Mouse (Mus musculus): ENCODE data around the gene Tmem238.

- TF ChIP-seq CTCF (IDR thresholded peaks at IDR 0.05; ENCODE audit: low read depth) = peak; percentile 53
- no peak for TF ChIP-seq EP300 (IDR thresholded peaks at IDR 0.05; ENCODE audit: low read depth)
These were observed 46.9 kb upstream of the Tmem238 start for GRCm38 (mm10) chr7:4836351-4836792.
